In the genomic region with DNA sequence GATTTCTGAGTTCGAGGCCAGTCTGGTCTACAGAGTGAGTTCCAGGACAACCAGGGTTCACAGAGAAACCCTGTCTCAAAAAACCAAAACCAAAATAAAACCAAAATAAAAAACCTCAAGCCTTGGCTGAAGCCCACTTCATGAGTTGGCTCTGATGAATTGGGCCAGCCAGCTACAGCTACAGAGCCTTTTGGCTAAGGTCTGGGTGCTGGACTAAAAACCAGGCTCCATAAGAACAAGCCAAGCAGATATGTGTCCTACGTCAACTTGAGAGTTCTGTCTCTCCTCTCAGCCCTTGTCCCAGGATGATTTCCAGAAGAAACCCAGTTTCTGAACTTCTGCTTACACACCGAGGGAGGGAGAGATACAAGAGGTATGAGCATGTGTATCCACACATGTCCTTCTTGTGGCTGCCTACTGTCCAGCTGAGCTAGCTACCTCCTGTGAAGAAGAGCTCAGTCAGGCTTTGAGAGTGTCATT, we compare ENCODE assay signal across 10 mouse cellular contexts. TPM values are rescaled to one million over a fixed set of nuclear protein-coding genes. Genes with fewer than 3 reads are reported as not detected.
"Had no signal": no experiment of that assay in that cellular context is flagged by ENCODE, and none has a peak within 500 bp of the region (broad histone marks: within the 10 kb centered on the region; RNA-seq: fewer than 3 reads in every experiment).

No protein-coding gene starts in this region.

- DNase-seq: lung, adult 2 months; lung, postnatal 14 days; lung, postnatal 36 days; right cerebral cortex, postnatal 14 days; thymus, adult 2 months; thymus, postnatal 25 days; thymus, postnatal 4 days had no signal

RNA-seq across cellular contexts. Expression of a gene that starts 2.3 kb away (rescaled TPM):
- total RNA-seq: megakaryocyte progenitor cell, adult 5-6 weeks; monocyte, adult 5-6 weeks; neutrophil, adult 5-6 weeks had no signal
